Mouse (Mus musculus) hindbrain, embryonic 12.5 days (tissue): Measurements from ENCODE around the gene Abcf1. TPM values are rescaled to one million over a fixed set of nuclear protein-coding genes. Genes with fewer than 3 reads are reported as not detected.
A peak's percentile ranks its signal among the peaks of the same experiment; 100 is the strongest.
"Not testable (repeated sequence)": the region's sequence is repeated elsewhere in the genome, so short reads cannot be mapped to it uniquely, and the experiment has no call there.

ENCODE experiments used
- ATAC-seq: fragments of 200-750 bp; cut with Nextera tagmentation; 2 replicates; pipeline ENCODE4 v1.8.0; 2017; ENCODE audit warnings: moderate TSS enrichment; ENCODE audit not compliant: low FRiP score
- H3K27ac ChIP-seq: fragments of 300-500 bp; sonication (generic); 2 replicates; pipeline ENCODE4 v1.5.1; 2016; ENCODE audit warnings: mild to moderate bottlenecking
- H3K27me3 ChIP-seq: fragments of 300-500 bp; sonication (generic); 2 replicates; pipeline ENCODE4 v1.6.1; 2016; ENCODE audit warnings: mild to moderate bottlenecking
- H3K36me3 ChIP-seq: fragments of 300-500 bp; sonication (generic); 2 replicates; pipeline ENCODE4 v1.6.1; 2016; ENCODE audit warnings: mild to moderate bottlenecking
- H3K4me1 ChIP-seq: fragments of 300-500 bp; sonication (generic); 2 replicates; pipeline ENCODE4 v1.6.1; 2016
- H3K4me2 ChIP-seq: fragments of 300-500 bp; sonication (generic); replicated peaks from 2 replicates; pipeline ENCODE4 v1.6.1; 2016; ENCODE audit warnings: mild to moderate bottlenecking
- H3K4me3 ChIP-seq: fragments of 300-500 bp; sonication (generic); 2 replicates; pipeline ENCODE4 v1.5.1; 2016; ENCODE audit warnings: mild to moderate bottlenecking
- H3K9ac ChIP-seq: fragments of 300-500 bp; sonication (generic); 2 replicates; pipeline ENCODE4 v1.6.1; 2016; ENCODE audit warnings: mild to moderate bottlenecking, moderate library complexity
- H3K9me3 ChIP-seq: fragments of 300-500 bp; sonication (generic); replicated peaks from 2 replicates; pipeline ENCODE4 v1.6.1; 2016; ENCODE audit warnings: mild to moderate bottlenecking
- WGBS: fragments of 180-500 bp; shearing (Covaris S2); methylation state at CpG from one replicate; pipeline ENCODE4 v1.1.7; 2016; 5-methylcytosine and 5-hydroxymethylcytosine counted together
- polyA plus RNA-seq: library from polyadenylated mRNA; unstranded; fragments of >200 nt; fragmentation: Nextera tagmentation; extraction: Ambion mirVana; gene quantifications from 2 replicates; pipeline ENCODE4 v1.2.1, GENCODE M21; 2016

Abcf1 gene
- polyA plus RNA-seq, 1 experiment from 2014 or later, result 109 TPM

DNA sequence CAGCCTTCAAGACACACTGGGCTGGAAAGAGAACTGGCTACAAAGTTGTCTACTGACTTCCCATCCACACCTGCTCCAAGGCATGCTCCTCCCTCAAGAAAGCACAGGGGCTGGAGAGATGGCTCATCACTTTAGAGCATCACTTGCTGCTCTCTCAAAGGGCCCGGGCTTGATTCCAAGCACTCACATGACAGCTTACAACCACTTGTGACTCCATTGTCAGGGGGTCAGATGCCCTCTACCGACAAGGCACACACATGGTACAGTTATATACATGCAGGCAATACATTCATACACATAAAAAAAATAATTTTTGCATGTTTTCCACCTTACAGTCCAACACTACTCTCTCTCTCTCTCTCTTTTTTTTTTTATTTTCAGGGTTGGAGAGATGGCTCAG, 1.9 kb downstream of the Abcf1 start:
- no peak for ATAC-seq
- WGBS, result 98% methylated on average over 2 of the region's 2 CpGs
- H3K36me3 ChIP-seq, result peaks cover 37% of the 10 kb centered on the region

DNA sequence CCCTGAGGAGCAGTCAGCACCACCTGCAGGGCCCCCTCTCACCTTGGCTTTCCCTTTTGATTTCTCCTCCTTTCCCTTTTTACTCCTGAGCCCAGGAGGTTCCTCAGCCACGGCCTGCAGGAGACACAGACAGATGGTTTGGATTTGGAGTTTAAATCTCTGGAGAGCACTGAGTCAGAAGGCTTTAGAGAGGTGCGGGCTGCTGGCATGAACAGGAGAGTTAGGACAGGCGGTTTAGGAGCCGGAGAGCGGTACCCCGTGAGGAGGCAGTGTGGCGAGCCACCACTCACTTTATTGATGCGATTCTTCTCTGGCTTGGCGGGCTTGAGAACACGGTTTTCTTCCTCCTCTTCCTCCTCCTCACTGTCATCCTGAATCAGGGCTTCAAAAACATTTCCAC, 6.3 kb downstream of the Abcf1 start:
- peaks cover 78% of the 10 kb centered on the region for H3K36me3 ChIP-seq
- H3K9me3 ChIP-seq, result no peaks in the 10 kb centered on the region
- H3K4me3 ChIP-seq, result no peak overlapping the region
- H3K4me2 ChIP-seq, result no peak overlapping the region
- peaks cover 3% of the 10 kb centered on the region for H3K4me1 ChIP-seq
- no peak overlapping the region for H3K9ac ChIP-seq
- WGBS, result 93% methylated on average over 10 of the region's 10 CpGs
- no peak for ATAC-seq
- H3K27ac ChIP-seq, result no peak overlapping the region
- no peaks in the 10 kb centered on the region for H3K27me3 ChIP-seq

More for the DNA sequence above, 1.9 kb downstream of the Abcf1 start:
- Histone ChIP-seq H3K27me3 (no peaks in the 10 kb centered on the region), H3K9ac (no peak overlapping the region), H3K4me1 (peaks cover 19% of the 10 kb centered on the region), H3K9me3 (no peaks in the 10 kb centered on the region), H3K4me2 (no peak overlapping the region), H3K27ac (no peak overlapping the region), H3K4me3 (no peak overlapping the region)

DNA sequence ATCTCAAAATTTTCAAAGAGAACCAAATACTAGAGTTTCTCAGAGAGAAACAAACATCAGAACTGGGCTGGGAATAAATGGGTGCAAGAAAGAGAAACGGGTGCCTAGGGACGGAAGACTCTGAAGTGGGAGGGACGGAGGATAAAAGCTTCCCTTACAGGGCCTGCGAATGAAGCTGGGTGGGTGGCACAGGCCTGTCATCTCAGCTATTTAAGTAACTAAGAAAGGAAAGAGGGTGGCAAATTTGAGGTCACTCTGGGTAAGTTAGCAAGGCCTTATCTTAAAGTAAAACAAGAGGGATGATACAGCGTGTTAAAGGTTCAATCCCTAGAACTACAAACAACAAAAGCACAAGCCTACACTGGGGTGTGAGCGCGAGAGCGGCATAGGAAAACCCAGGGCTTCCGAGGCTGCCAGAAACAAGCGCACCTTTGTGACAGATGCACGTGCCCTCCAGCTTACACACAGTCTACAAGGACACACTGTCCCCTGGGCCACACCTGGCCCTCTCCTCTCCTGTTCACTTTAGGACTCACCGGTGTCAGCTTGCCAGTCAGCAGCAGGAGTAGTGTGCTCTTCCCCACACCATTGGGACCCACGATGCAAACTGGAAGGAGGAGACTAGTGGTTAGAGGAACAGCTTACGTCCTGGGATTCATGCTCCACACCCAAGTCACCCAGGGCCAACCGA, 10.9 kb downstream of the Abcf1 start:
- no peaks in the 10 kb centered on the region for H3K4me1 ChIP-seq
- H3K9me3 ChIP-seq, result no peaks in the 10 kb centered on the region
- H3K4me3 ChIP-seq, result no peak overlapping the region
- no peaks in the 10 kb centered on the region for H3K27me3 ChIP-seq
- ATAC-seq, result no peak
- no peak overlapping the region for H3K27ac ChIP-seq
- no peak overlapping the region for H3K4me2 ChIP-seq
- peaks cover 83% of the 10 kb centered on the region for H3K36me3 ChIP-seq
- no peak overlapping the region for H3K9ac ChIP-seq
- 92% methylated on average over 15 of the region's 15 CpGs for WGBS

DNA sequence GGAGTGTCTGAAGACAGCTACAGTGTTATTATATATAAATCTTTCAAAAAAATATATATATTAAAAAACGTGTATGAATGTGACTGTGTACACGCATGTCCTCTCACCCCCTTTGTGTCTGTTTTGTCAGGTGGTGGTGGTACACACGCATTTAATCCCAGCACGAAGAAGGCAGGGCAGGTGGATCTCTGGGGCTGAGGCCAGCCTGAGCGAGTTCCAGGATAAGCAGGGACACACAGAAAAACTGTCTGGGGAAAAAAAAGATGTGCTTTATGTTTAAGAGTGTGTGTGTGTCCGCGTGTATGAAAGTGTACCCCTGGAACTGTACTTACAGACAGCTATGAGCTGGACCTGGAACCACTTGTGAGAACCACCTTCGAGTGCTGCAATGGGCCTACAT, 14.9 kb downstream of the Abcf1 start:
- H3K4me1 ChIP-seq, result no peaks in the 10 kb centered on the region
- ATAC-seq, result no peak; the same call in 1 of the 2 replicates
- no peak overlapping the region for H3K27ac ChIP-seq
- H3K4me3 ChIP-seq, result no peak overlapping the region
- no peaks in the 10 kb centered on the region for H3K9me3 ChIP-seq
- no peak overlapping the region for H3K9ac ChIP-seq
- WGBS, result 81% methylated on average over 8 of the region's 8 CpGs
- no peak overlapping the region for H3K4me2 ChIP-seq
- H3K27me3 ChIP-seq, result no peaks in the 10 kb centered on the region
- H3K36me3 ChIP-seq, result peaks cover 43% of the 10 kb centered on the region

DNA sequence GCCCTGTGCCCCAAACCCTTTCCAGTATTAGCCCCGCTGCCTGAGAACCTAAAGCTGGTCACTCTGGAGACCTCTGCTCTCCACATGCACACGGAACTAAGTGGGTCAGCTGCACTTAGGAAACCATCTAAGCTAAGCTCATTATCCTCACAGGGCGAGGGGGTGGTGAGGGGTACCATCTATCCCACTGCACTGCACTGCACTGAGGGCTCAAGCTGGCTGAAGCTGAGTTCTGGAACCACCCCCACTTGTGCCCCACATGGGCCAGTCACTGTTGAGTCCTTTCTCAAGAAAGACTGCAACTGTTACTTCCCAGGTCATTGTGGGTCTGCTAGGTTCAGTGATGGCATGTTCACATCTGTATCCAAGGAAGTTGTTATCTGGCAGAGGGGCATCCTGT, 17.0 kb downstream of the Abcf1 start:
- not testable (repeated sequence) for H3K4me1 ChIP-seq, H3K9me3 ChIP-seq, H3K9ac ChIP-seq, H3K4me2 ChIP-seq, H3K27ac ChIP-seq, H3K4me3 ChIP-seq, H3K27me3 ChIP-seq, ATAC-seq
- 84% methylated on average over 3 of the region's 3 CpGs for WGBS
- peaks cover 22% of the 10 kb centered on the region for H3K36me3 ChIP-seq

DNA sequence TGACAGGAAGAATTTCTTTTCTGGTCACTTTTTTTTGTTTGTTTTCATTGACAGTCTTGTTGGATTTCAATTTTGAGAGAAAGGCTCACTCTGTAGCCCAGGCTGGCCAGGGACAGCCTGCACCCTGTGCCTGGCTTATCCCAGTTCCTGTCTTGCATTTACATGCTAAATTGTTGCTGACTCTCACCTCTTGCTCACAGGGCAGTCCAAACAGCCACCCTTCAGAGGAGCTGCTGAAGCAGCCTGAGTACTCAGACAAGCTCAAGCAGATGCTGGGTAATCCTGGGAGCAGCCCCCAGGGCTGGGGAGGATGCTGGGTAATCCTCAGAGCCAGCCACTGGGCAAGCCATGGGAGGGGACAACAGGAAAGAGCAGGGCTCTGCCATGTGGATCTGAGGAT, 18.6 kb downstream of the Abcf1 start:
- not testable (repeated sequence) for H3K27ac ChIP-seq, H3K27me3 ChIP-seq, H3K4me2 ChIP-seq, H3K9ac ChIP-seq, ATAC-seq, H3K4me1 ChIP-seq, H3K36me3 ChIP-seq, H3K4me3 ChIP-seq, H3K9me3 ChIP-seq

DNA sequence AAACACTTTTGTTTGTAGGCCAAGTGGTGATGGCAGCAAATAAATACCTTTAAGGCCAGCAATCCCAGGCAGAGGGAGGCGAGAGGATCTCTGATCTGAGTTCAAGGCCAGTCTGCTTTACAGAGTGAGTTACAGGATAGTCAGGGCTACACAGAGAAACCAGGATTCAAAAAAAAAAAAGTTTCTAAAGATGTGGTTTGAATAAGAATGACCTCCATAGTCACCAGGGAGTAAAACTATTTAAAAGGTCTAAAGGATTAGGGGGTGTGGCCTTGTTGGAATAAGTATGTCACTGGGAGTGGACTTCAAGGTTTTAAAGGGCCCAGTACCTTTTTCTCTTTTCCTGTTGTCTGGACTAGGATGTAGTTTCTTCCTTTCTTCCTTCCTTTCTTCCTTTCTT, 29.6 kb downstream of the Abcf1 start:
- 50% methylated on average over 1 of the region's 1 CpGs for WGBS
- Histone ChIP-seq H3K27me3 (no peaks in the 10 kb centered on the region), H3K27ac (no peak overlapping the region), H3K4me1 (no peaks in the 10 kb centered on the region), H3K9me3 (no peaks in the 10 kb centered on the region), H3K9ac (no peak overlapping the region), H3K4me2 (no peak overlapping the region), H3K4me3 (no peak overlapping the region), H3K36me3 (no peaks in the 10 kb centered on the region)
- ATAC-seq, result no peak

DNA sequence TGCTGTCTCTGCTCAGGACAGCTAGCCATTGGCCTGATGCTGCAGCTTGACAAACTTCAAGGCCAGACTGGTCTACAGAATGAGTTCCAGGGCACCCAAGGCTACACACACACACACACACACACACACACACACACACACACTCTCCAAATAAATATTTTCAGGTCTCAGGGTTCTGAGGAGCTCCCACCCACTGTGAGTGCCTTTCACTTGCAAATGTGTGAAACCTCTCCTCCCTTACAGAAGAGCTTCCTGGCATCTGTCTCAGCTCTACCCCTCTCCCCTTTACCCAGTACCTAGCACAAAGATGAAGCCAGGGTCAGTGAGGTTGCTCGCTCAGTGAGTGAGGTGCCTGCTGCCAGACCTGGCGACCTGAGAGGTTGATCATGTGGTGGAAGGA, 30.5 kb downstream of the Abcf1 start:
- H3K4me3 ChIP-seq, result no peak overlapping the region
- no peaks in the 10 kb centered on the region for H3K36me3 ChIP-seq
- no peaks in the 10 kb centered on the region for H3K27me3 ChIP-seq
- no peak for ATAC-seq
- no peaks in the 10 kb centered on the region for H3K9me3 ChIP-seq
- no peaks in the 10 kb centered on the region for H3K4me1 ChIP-seq
- H3K9ac ChIP-seq, result no peak overlapping the region
- H3K4me2 ChIP-seq, result no peak overlapping the region
- WGBS, result 45% methylated on average over 2 of the region's 2 CpGs
- no peak overlapping the region for H3K27ac ChIP-seq

DNA sequence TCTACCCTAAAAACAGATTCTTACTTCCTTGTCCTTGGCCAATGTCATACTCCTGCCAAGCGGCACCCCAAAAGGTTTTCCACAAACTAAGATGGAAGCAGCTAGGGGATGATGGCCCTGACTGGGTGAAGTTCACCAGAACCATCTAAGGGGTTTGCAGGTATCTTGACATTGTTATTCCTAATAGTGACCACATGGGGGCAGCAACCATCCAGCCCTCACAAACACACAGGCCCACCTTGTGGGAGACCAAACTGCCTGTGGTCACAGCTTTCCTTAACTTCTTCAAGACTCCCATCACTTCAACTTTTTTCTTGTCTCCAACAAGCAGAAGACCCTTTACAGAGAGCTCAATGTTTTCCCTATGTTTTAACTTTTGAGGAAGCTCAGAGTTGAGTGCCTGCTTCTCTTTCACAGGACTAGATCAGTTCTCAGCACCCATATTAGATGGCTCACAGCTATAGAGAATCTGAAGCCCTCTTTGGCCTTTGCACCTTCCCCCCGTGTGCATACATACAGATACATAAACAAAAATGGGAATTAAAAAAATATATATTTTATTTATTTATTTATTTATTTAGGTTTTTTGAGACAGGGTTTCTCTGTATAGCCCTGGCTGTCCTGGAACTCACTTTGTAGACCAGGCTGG, 31.7 kb downstream of the Abcf1 start:
- H3K4me1 ChIP-seq, result no peaks in the 10 kb centered on the region
- whole genome bisulfite sequencing, result 47% methylated on average over 2 of the region's 2 CpGs
- H3K9me3 ChIP-seq, result no peaks in the 10 kb centered on the region
- H3K36me3 ChIP-seq, result no peaks in the 10 kb centered on the region
- no peak overlapping the region for H3K4me2 ChIP-seq
- H3K27ac ChIP-seq, result no peak overlapping the region
- no peaks in the 10 kb centered on the region for H3K27me3 ChIP-seq
- no peak overlapping the region for H3K4me3 ChIP-seq
- peak; percentile 67; the same call in 1 of the 2 replicates for ATAC-seq
- H3K9ac ChIP-seq, result no peak overlapping the region

DNA sequence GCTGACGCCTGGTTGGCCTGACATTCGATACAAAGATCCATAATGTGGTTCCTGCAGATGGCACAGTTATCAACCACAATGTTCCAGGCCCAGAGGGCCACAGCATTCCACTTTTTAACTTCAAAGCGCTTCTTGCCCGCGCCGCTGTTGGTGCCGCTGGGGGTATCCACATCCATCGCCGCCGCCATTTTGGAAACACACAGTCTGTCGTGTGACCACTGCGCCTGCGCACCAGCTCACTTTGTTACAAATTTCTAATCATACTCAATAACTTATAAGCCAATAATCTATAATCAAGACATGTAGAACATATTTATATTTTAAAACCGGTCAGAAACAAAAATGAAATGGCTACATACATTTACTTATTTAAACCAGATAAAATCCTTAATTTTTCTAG, 33.8 kb downstream of the Abcf1 start:
- not testable (repeated sequence) for ATAC-seq
- 91% methylated on average over 14 of the region's 14 CpGs for WGBS

DNA sequence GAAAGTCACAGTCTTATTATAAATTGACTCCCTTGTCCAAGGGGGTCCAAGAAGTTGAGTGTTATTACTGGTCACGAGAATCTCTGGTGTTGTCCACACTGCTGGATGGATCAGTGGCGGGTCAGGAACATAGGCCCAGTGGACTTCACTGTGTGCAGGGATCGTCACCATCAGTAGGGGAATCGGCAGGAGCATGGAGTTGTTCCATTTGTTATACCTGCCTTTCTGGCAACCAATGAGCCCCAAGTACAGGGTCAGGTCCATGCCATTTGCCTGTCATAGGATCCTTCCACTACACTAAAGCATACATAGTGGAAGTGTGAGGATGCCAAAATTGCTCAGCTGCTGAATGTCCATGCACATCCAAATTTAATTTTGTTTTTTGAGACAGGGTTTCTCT, 37.0 kb downstream of the Abcf1 start:
- H3K4me2 ChIP-seq, result no peak overlapping the region
- no peak overlapping the region for H3K27ac ChIP-seq
- no peaks in the 10 kb centered on the region for H3K4me1 ChIP-seq
- H3K36me3 ChIP-seq, result peaks cover 43% of the 10 kb centered on the region
- no peak overlapping the region for H3K4me3 ChIP-seq
- 91% methylated on average over 4 of the region's 4 CpGs for WGBS
- no peaks in the 10 kb centered on the region for H3K9me3 ChIP-seq
- ATAC-seq, result no peak
- no peaks in the 10 kb centered on the region for H3K27me3 ChIP-seq
- no peak overlapping the region for H3K9ac ChIP-seq

More for the DNA sequence above, 33.8 kb downstream of the Abcf1 start:
- H3K9me3 ChIP-seq, H3K4me2 ChIP-seq, H3K27ac ChIP-seq, H3K4me3 ChIP-seq, H3K27me3 ChIP-seq, H3K4me1 ChIP-seq, H3K9ac ChIP-seq: not testable (repeated sequence)
- peaks cover 12% of the 10 kb centered on the region for H3K36me3 ChIP-seq

DNA sequence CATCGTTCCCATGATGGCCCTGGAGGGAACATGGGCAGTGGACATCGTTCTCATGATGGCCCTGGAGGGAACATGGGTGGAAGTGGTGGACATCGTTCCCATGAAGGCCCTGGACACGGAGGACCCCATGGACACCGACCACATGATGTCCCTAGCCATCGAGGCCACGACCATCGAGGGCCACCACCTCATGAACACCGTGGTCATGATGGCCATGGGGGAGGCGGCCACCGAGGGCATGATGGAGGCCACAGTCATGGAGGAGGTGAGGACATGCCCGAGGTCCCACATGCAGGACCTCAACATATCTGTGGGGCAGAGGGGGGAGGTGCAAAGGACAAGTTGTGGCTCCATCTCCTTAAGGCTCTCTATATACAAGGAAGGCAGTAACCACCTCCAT, 38.9 kb downstream of the Abcf1 start:
- 96% methylated on average over 12 of the region's 12 CpGs for WGBS
- H3K27ac ChIP-seq, result no peak overlapping the region
- H3K9me3 ChIP-seq, result no peaks in the 10 kb centered on the region
- H3K4me2 ChIP-seq, result no peak overlapping the region
- no peak for ATAC-seq
- H3K9ac ChIP-seq, result no peak overlapping the region
- no peak overlapping the region for H3K4me3 ChIP-seq
- no peaks in the 10 kb centered on the region for H3K4me1 ChIP-seq
- no peaks in the 10 kb centered on the region for H3K27me3 ChIP-seq
- H3K36me3 ChIP-seq, result peaks cover 60% of the 10 kb centered on the region

DNA sequence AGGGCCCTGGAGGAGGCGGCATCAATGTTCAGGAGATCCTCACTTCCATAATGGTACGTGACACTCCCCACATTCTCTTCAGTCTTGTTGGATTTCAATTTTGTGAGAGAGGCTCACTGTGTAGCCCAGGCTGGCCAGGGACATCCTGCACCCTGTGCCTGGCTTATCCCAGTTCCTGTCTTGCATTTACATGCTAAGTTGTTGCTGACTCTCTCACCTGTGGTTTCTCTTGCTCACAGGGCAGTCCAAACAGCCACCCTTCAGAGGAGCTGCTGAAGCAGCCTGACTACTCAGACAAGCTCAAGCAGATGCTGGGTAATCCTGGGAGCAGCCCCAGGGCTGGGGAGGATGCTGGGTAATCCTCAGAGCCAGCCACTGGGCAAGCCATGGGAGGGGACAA, 40.0 kb downstream of the Abcf1 start:
- no peaks in the 10 kb centered on the region for H3K27me3 ChIP-seq
- H3K9me3 ChIP-seq, result no peaks in the 10 kb centered on the region
- H3K9ac ChIP-seq, result no peak overlapping the region
- H3K4me3 ChIP-seq, result no peak overlapping the region
- H3K36me3 ChIP-seq, result peaks cover 71% of the 10 kb centered on the region
- H3K4me2 ChIP-seq, result no peak overlapping the region
- H3K27ac ChIP-seq, result no peak overlapping the region
- WGBS, result 100% methylated on average over 2 of the region's 2 CpGs
- ATAC-seq, result no peak
- H3K4me1 ChIP-seq, result no peaks in the 10 kb centered on the region
